Mouse (Mus musculus): ENCODE measurements around the gene Sdcbp2.

DNA sequence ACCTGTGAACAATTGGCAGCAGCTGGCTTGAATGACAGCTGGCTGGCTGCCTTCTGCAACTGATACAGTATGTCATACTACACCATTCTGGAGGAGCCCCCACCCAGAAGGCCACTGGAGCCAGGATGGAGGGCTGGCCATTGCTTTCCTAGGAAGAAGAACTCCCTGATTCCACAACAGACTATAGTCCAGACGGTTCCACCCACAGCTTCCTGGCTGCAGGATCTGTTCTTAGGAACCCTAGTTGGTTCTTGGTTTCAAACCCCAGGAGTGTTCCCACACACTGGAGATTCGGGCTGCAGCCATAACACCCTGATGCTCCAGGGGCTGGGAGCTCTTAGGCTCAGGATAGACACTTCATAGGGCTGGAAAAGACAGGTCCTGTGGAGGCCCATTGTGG lies 25.6 kb downstream of the Sdcbp2 start:
- TF ChIP-seq CTCF (IDR thresholded peaks at IDR 0.05; ENCODE audit: extremely low read depth, insufficient read depth, low read length) (no peak), POLR2A (IDR thresholded peaks at IDR 0.05; ENCODE audit: extremely low read depth, insufficient read depth, low read length) (no peak)

All from cortical plate, adult 2 months (tissue).